Mouse (Mus musculus) CD8-positive naive resting alpha-beta T cell, adult 2 months (primary cell): ENCODE measurements around the gene Tmem35b.
A peak's percentile ranks its signal among the peaks of the same experiment; 100 is the strongest.
"Not testable (repeated sequence)": the region's sequence is repeated elsewhere in the genome, so short reads cannot be mapped to it uniquely, and the experiment has no call there.

Source experiments
- DNase-seq, 2 experiments: peaks; one replicate each; pipeline ENCODE4 v3.0.0; 2022; ENCODE audit warnings: low read depth in 2 of 2, low spot score in 2 of 2

Tmem35b gene

GRCm38 (mm10) chr4:127123391-127123790 lies at the start of gene Tmem35b:
Gene Tmem35b, plus strand, starts transcription at chr4:127123691.
- DNase-seq = no peak

GRCm38 (mm10) chr4:127074915-127075314 lies 48.6 kb upstream of the Tmem35b start:
- no peak for DNase-seq

- peak; percentile 88 to 92 for DNase-seq
Observed at GRCm38 (mm10) chr4:127076875-127077548, 46.5 kb upstream of the Tmem35b start, which contains the start of gene Zmym6. Gene Zmym6, plus strand, starts transcription at chr4:127077383.

GRCm38 (mm10) chr4:127080806-127081205 lies 42.7 kb upstream of the Tmem35b start:
- DNase-seq = no peak

GRCm38 (mm10) chr4:127083131-127083530 lies 40.4 kb upstream of the Tmem35b start:
- no peak for DNase-seq

- no peak for DNase-seq
Observed at GRCm38 (mm10) chr4:127085761-127086160, 37.7 kb upstream of the Tmem35b start.

GRCm38 (mm10) chr4:127091188-127091587 lies 32.3 kb upstream of the Tmem35b start:
- DNase-seq = no peak

GRCm38 (mm10) chr4:127095090-127095489 lies 28.4 kb upstream of the Tmem35b start:
- no peak for DNase-seq

- DNase-seq = not testable (repeated sequence)
Observed at GRCm38 (mm10) chr4:127099552-127099951, 23.9 kb upstream of the Tmem35b start.

GRCm38 (mm10) chr4:127107566-127107965 lies 15.9 kb upstream of the Tmem35b start:
- no peak for DNase-seq

- DNase-seq = no peak
Observed at GRCm38 (mm10) chr4:127110570-127110969, 12.9 kb upstream of the Tmem35b start.

GRCm38 (mm10) chr4:127124331-127124730 lies 840 bp downstream of the Tmem35b start:
- DNase-seq = no peak

- peak; percentile 66 to 81 for DNase-seq
Observed at GRCm38 (mm10) chr4:127125834-127126463, 2.5 kb downstream of the Tmem35b start.

- DNase-seq = no peak
Observed at GRCm38 (mm10) chr4:127134687-127135086, 11.2 kb downstream of the Tmem35b start.

- no peak for DNase-seq
Observed at GRCm38 (mm10) chr4:127137591-127137990, 14.1 kb downstream of the Tmem35b start.

GRCm38 (mm10) chr4:127138486-127138885 lies 15.0 kb downstream of the Tmem35b start:
- no peak for DNase-seq

- DNase-seq = no peak
Observed at GRCm38 (mm10) chr4:127150031-127150430, 26.5 kb downstream of the Tmem35b start.

- DNase-seq = no peak
Observed at GRCm38 (mm10) chr4:127153345-127153744, 29.9 kb downstream of the Tmem35b start.

- no peak for DNase-seq
Observed at GRCm38 (mm10) chr4:127155757-127156156, 32.3 kb downstream of the Tmem35b start.

- DNase-seq = no peak
Observed at GRCm38 (mm10) chr4:127157746-127158145, 34.3 kb downstream of the Tmem35b start.

- no peak for DNase-seq
Observed at GRCm38 (mm10) chr4:127163926-127164325, 40.4 kb downstream of the Tmem35b start.

GRCm38 (mm10) chr4:127167096-127167495 lies 43.6 kb downstream of the Tmem35b start:
- no peak for DNase-seq

GRCm38 (mm10) chr4:127167731-127168130 lies 44.2 kb downstream of the Tmem35b start:
- DNase-seq = no peak
